Mouse (Mus musculus) neural tube, embryonic 10.5 days (tissue): ENCODE results near the gene Rapgef1.
"Not testable (repeated sequence)": the region's sequence is repeated elsewhere in the genome, so short reads cannot be mapped to it uniquely, and the experiment has no call there.

Experiments used
- DNase-seq: peaks from one replicate; pipeline ENCODE4 v3.0.0-alpha.2; 2017; ENCODE audit warnings: low spot score; ENCODE audit errors: extremely low spot score

Rapgef1 gene

DNA sequence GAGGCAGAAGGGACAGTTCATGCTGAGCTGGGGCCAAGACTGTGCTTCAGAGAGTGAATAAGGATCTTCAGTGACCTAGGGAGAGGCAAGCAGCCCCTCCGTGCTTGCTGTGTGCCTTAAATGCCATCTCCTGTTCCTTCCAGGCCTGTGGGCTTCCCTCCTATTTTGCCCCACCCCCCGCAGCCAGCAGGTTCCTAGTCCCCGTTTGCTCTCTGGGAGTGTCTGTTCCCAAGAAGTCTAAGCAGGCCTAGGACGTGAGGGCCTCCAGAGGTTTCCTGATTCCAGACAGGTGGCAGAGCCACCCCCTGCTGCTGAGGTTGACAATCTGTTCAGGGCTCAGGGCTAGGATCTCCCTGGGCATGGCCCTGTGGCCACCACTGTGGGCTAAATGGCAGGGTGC lies 119.3 kb downstream of the Rapgef1 start:
- DNase-seq = no peak

- no peak for DNase-seq
Measured at GRCm38 (mm10) chr2:29739368-29739767, 119.8 kb downstream of the Rapgef1 start.

GRCm38 (mm10) chr2:29741207-29741606 lies 121.7 kb downstream of the Rapgef1 start:
- no peak for DNase-seq

DNA sequence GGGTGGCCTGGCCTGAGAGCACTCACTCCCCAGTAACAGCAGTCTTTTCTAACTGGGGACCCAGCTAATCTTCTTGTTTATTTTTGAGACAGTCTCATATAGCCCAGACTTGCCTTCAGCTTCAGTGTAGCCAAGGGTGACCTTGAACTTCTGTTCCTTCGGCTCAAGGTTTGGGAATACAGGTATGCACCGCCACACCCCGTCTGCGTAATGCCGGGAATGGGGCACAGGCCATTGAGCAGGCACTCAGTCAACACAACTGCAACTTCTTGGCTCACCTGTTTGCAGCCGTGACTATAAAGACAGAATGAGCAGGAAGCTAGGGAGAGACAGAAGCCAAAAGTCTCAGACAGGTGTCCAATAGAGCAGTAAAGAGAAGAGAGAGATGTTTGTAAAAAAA lies 124.7 kb downstream of the Rapgef1 start:
- no peak for DNase-seq

GRCm38 (mm10) chr2:29747188-29747782 lies 127.8 kb downstream of the Rapgef1 start:
- DNase-seq = peak; percentile 40

GRCm38 (mm10) chr2:29747852-29748251 lies 128.3 kb downstream of the Rapgef1 start:
- peak; percentile 27 for DNase-seq

GRCm38 (mm10) chr2:29748499-29748898 lies 129.0 kb downstream of the Rapgef1 start:
- DNase-seq = no peak

DNA sequence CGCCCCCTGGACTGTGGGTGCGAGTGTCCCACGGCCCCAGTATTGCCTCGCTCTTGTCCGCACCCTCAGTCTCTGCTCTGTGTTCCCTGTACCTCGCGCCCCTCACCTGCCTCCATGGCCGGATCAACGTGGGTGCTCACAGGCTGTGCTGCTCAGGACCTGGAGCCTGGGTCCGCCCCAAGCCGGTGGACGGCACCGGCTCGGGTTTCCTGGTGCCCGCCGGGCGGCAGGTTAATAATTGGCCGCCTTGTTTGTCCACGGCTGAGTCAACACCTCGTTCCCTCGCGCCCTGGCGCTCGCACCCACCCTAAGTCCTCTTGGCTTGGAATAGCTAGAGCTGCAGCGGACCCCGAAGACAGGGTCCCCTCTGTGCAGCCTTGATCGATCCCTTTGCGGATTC lies 132.0 kb downstream of the Rapgef1 start, which contains the start of gene Gm13420:
Gene Gm13420, minus strand, starts transcription at position 189 of the 400 bp plus-strand sequence.
- no peak for DNase-seq

DNA sequence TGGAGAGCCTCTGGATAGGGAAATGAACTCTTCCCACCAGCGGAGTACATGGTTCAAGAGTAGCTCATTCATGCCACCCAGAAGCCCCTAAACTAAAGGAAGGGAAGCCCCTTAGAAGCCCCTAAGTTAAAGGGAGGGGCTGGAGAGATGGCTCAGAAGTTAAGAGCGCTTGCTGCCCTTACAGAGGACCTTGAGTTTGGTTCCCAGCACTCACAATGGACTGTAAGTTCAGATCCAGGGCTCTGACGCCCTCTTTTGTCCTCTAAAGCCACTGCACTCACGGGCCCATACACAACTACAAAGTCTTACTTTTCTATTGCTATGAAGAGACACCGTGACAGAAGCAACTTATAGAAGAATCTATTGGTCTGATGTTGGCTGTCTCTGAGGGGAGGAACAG lies 132.9 kb downstream of the Rapgef1 start:
- no peak for DNase-seq

- no peak for DNase-seq
Measured at GRCm38 (mm10) chr2:29755693-29756092, 136.2 kb downstream of the Rapgef1 start.

DNA sequence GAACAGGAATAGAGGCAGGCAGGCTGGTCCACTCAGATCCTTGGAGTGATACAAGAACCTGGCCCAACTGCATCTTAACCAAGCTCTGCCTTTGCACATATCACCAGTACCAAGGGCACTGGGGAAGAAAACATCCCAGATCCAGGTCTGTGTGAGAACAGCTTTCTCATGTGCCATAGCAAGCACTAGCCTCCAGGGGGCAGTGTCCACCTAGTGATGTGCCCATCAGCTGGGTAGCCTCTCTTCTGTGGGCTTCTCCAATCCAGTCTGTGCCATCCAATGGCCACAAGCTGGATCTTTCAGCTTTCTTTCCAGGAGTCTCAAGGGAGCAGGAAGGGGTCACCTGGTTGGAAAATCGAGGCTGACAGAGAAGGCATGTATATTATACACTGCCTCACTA lies 145.3 kb downstream of the Rapgef1 start:
- DNase-seq = peak; percentile 79

DNA sequence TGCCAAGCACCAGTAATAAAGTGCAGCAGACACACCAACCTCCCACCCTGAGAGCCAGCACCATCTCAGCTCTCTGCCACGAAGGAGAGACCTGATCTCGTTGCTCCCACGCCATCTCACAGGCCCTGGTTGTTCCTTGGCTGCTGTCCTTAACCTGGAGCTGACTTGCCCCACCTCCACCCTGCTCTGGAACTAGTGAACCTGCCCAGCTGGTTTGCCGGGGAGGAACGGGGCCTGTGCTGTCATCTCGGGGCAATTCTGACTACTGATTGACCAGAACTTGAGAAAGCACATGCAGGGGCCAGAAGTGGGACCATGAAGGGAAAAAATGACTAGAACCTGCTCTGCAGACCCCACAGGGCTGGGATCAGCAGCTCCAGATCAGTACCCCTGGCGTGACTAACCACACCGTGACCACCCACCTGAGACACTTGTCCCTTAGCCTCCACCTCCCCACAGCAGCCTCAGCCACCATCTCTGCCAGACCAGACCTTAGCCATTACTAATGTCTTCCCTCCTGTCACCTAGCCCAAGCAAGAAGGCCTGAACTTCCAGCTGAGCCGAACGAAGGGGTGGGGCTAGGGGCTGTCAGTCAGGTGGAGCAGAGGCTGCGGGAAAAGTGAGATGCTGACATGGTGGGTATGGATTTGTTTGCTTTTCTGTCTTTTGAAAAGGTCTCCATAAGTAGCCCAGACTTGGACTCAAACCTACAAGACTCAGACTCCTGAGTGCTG lies 148.6 kb downstream of the Rapgef1 start:
- no peak for DNase-seq

- no peak for DNase-seq
Measured at GRCm38 (mm10) chr2:29768901-29769300, 149.4 kb downstream of the Rapgef1 start.

GRCm38 (mm10) chr2:29770162-29770561 lies 150.6 kb downstream of the Rapgef1 start:
- no peak for DNase-seq

- no peak for DNase-seq
Measured at GRCm38 (mm10) chr2:29771611-29772461, 152.3 kb downstream of the Rapgef1 start.

- DNase-seq = no peak
Measured at GRCm38 (mm10) chr2:29773323-29773722, 153.8 kb downstream of the Rapgef1 start.

DNA sequence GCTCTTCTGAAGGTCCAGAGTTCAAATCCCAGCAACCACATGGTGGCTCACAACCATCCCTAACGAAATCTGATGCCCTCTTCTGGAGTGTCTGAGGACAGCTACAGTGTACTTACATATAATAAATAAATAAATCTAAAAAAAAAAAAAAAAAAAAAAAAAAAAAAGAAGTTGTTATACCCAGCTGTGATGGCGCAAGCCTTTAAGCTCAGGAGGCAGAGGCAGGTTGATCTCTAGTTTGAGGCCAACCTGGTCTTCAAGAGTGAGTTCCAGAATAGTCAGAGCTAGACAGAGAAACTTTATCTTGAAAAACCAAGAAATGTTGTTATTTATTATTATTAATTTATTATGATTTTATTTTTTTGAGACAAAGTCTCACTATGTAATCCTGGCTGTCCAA lies 161.7 kb downstream of the Rapgef1 start:
- DNase-seq = not testable (repeated sequence)

GRCm38 (mm10) chr2:29784290-29784689 lies 164.8 kb downstream of the Rapgef1 start:
- no peak for DNase-seq

- peak; percentile 92 for DNase-seq
Measured at GRCm38 (mm10) chr2:29787104-29787917, 167.8 kb downstream of the Rapgef1 start, which contains the start of gene Coq4. Gene Coq4, plus strand, starts transcription at chr2:29787493.

- peak; percentile 82 for DNase-seq
Measured at GRCm38 (mm10) chr2:29787937-29788681, 168.6 kb downstream of the Rapgef1 start, which contains the start of gene Trub2. Gene Trub2, minus strand, starts transcription at chr2:29788502.
